Mouse (Mus musculus) small intestine, adult 2 months (tissue): ENCODE measurements around the gene Kmt5c.

ENCODE experiments used
- CTCF ChIP-seq: fragments of 200-500 bp; IDR thresholded peaks from 2 replicates; pipeline ENCODE4 v1.5.1; 2012; ENCODE audit warnings: low read depth, mild to moderate bottlenecking, control low read depth, inconsistent platforms, low read length, moderate library complexity, mixed read lengths; ENCODE audit not compliant: insufficient replicate concordance, insufficient read length; ENCODE audit errors: extremely low read depth
- POLR2A ChIP-seq: fragments of 200-500 bp; IDR thresholded peaks from 2 replicates; pipeline ENCODE4 v1.6.1; 2012; ENCODE audit warnings: low read depth, mild to moderate bottlenecking, control low read depth, inconsistent platforms, low read length, moderate library complexity

DNA sequence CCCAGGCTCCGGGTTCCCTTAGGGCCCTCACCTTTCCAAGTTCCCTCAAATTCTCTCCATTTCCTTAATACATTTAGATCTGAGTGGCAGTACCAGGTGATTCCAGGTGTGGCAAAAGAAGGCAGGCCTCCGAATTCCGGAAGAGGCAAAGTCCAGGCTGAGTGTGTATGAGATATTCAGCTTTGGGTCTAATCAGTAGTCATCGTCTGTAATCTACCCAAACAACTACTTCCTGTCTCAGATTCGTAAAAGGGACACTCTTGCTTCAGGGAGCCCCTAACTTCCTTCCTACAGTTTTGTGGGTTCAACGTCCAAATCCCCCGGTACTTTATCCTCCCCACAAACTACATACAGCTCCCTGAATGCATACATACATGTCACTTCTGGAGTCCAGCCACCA is 14.7 kb upstream of the Kmt5c start, which contains the start of gene Tmem150b:
- TF ChIP-seq CTCF (no peak), POLR2A (no peak)
